Mouse (Mus musculus) adrenal gland, postnatal 14 days (tissue): ENCODE measurements around the gene Sec14l1. TPM values are rescaled to one million over a fixed set of nuclear protein-coding genes. Genes with fewer than 3 reads are reported as not detected.

Experiments
- DNase-seq: peaks from one replicate; pipeline ENCODE4 v3.0.0; 2021; ENCODE audit warnings: mixed read lengths
- total RNA-seq: library from RNA; stranded (reverse); gene quantifications from 2 replicates; pipeline ENCODE4 v1.2.3, GENCODE M21; 2021

The Sec14l1 gene
- total RNA-seq, 1 experiment from 2014 or later, result 119 TPM

GRCm38 (mm10) chr11:117087036-117087799, 27.8 kb upstream of the Sec14l1 start:
- DNase-seq, result no peak

- DNase-seq, result no peak
Observed at GRCm38 (mm10) chr11:117088271-117088991, 26.5 kb upstream of the Sec14l1 start.

DNA sequence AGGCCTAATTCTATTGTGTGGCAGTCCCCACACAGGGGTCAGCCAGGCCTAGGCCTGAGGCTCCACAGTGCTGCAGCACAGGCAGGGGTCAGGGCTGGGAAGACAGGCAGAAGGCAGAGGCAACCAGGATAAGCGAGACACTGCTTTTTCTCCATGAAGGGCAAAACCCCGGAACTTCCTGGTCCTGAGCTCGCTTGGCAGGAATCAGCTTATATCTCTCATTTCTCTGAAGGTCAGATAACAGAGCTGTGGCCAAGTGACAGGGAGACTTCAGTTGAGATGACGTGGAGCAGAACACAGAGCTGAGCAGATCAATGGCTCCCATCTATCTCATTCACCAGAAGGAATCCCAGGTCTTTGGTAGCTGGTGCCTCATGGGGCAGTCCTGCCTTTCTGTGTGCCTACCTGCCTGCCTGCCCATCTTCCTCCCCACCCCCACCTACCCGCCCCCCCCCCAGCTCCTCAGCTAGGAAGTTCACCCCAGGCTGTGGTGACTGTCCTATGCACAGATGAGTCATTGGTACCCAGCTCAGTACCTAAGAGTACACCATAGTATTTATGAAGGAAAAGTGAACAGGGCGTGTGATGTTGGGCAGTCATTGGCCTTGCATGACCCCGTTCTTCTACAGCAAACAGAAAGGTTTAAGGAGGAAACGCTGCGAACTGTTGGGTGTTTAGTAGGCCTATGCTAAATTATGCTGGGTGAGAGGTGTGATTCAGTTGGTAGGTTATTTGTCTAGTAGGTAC, 25.1 kb upstream of the Sec14l1 start:
- DNase-seq, result peak; percentile 55

GRCm38 (mm10) chr11:117091406-117091805, 23.6 kb upstream of the Sec14l1 start:
- DNase-seq, result no peak

DNA sequence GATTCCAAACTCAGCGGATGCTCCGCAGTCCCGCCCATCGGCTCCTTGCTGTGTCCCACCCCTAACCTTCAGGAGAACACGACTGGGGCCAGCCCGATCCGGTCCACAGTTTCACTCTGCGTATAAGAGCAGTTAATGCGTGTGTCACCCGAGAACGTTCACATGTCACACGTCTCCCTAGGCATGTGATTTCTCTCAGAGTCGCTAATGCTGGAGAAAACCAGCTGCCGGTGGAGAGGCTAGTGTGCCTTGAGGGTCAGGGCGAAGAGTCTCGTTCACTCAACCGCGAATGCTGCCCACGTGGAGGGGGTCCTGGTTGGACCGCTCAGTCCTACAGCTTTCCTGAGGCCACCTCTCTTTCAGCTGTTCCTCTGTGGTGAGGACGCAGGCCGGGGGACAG, 23.1 kb upstream of the Sec14l1 start:
- DNase-seq, result peak; percentile 54

DNA sequence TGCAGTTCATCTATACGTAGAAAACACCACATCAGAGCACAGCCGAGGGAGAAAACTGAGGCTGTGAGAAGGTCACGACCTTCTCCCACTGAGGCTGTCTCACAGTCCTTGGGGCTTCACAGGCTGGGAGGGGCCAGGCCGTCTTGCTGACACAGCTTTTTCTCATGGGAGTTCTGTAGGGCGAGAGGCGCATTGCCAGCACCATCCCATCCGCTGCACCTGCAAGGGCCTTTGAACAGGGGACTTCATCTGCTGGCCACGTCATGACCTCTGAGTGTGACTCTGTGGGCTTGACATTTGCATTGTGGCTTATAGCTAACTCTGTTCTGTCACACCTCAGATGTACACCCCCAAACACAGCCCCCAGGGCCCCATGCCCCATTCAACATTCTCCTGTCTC, 22.3 kb upstream of the Sec14l1 start:
- DNase-seq, result peak; percentile 70

- DNase-seq, result peak; percentile 56
Observed at GRCm38 (mm10) chr11:117093900-117094552, 20.9 kb upstream of the Sec14l1 start.

DNA sequence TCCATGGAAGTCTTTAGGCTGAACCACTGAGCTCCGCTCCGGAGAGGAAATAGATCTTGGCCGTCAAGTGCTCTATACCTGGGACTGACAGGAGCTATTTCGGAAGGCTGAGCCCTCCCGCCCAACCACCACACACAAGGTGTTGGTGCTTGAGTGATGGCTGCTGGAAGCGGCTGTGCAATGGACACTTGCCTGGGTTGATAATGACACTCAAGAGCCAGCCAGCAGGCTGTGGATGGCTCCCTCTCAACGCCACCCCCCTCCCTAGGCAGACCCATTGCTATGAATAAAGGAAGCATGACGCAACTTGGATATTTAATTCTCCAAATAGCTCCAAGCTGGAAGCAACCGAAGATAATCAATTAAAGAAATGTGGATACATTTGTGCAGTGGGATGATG, 20.3 kb upstream of the Sec14l1 start:
- no peak for DNase-seq

GRCm38 (mm10) chr11:117097021-117097420, 17.9 kb upstream of the Sec14l1 start:
- DNase-seq, result peak; percentile 36

- DNase-seq, result peak; percentile 44
Observed at GRCm38 (mm10) chr11:117098155-117098554, 16.8 kb upstream of the Sec14l1 start.

- no peak for DNase-seq
Observed at GRCm38 (mm10) chr11:117098784-117099183, 16.2 kb upstream of the Sec14l1 start.

GRCm38 (mm10) chr11:117099372-117099771, 15.6 kb upstream of the Sec14l1 start:
- DNase-seq, result peak; percentile 49

DNA sequence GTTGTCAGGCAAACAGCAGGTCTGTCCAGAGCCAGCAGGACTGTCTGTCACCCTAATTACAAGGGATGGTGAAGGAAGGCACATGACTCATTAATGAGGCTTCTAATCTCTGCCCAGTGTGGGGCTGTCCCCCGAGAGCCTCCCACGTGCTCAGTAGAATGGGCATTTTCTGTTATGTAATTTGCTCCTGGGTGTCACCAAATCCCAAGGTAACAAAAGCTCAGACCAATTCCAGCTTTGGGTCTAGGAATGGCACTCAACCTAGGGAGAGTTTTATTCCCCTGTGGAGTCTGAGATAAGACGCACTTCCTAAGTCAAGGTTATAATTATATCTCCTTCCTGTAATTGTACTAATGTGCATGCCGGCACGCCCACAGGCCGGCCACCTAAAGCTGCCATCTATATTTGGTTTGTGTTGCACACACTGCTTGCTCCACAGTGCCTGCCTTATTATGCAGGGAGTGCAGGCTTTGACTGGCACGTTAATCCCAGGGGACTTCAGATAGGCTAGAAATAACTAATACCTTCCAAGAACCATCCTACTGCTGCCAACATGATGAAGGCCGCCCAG, 13.5 kb upstream of the Sec14l1 start:
- peak; percentile 56 for DNase-seq

DNA sequence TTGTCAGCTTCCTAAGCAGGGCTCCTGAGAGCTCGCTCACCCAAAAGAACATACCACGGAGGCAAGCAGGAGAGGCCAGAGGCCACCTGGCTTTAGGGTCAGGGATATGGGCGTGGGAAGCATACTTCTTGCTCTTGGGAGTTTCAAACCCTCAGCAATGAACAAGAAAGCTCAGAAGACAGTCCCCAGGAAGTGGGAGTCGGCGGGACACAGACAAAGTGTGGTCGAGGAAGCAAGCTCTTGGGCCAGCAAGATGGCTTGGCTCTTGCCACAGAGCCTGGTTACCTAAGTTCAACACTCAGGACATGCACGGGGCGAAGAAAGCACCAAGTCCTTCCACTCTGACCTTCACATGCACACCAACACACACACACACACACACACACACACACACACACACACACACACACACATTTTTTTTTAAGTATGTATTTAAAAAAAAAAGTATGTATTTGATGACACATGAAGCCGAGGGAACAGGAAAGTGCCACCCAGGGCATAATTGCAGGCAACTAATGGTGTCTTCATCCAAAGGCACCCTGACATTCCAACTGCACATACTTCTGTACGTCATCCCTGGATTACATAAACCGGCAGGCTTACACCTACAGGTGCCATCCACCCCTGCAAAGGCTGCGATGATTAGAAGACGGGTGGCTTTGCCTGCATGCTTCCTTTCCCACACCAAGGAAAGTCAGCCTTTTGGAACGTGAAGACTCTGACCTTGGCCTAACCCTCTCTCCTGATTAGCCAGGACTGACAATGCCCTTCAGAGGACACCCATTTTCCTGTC, 12.8 kb upstream of the Sec14l1 start:
- peak; percentile 34 for DNase-seq

- peak; percentile 75 for DNase-seq
Observed at GRCm38 (mm10) chr11:117103523-117103922, 11.4 kb upstream of the Sec14l1 start.

- DNase-seq, result no peak
Observed at GRCm38 (mm10) chr11:117104044-117104757, 10.8 kb upstream of the Sec14l1 start.

DNA sequence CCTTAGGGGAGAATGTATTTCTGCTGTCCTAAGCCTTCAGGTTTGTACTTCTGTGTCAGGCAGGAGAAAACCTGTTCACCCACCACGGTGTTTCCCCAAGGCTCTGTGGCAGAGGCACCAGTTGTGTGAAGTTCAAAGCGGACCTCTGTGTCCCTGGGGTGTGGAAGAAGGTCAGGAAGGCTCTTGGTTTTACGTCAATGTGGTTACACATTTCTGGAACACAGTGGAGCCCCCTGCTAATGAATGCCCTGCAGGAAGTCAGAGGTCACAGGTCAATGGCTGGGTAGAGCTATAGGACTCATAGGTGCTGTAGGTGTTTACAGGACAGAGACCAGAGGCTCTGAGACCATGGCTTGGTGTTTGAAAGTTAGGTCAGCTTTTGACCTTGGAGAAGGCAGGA, 9.7 kb upstream of the Sec14l1 start:
- no peak for DNase-seq

DNA sequence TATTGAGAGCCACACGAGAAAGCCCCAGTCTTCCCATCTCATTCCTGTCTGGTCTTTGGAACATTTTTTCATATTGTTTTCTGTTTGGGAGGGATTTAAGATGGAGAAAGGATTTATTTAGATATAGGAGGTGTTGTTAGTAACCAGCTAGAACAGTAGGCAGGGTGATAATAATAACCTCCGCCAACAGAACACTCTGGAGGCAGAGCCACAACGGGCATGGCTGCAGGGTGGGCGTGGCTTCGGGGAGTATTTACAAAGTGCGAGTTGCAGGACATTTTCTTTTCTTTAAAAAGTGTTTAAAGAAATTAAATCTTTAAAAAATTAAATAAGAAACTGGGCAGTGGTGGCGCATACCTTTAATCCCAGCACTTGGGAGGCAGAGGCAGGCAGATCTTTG, 9.1 kb upstream of the Sec14l1 start:
- DNase-seq, result no peak

GRCm38 (mm10) chr11:117106633-117107334, 8.2 kb upstream of the Sec14l1 start:
- DNase-seq, result no peak

DNA sequence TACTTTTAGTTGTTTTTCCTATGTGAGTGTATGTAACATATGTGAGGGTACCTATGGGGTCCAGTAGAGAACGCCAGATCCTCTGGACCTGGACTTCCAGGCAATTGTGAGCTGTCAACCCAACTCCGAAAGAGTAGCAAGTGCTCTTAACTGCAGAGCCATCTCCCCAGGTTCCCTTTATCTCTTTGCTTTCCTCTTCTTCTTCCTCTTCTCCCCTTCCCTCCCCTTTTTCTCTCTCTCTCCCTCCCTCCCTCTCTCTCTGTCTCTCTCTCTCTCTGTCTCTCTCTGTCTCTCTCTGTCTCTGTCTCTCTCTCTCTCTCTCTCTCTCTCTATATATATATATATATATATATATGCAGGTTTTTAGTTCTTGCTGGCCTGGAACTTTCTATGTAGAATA, 7.1 kb upstream of the Sec14l1 start:
- no peak for DNase-seq
